Mouse (Mus musculus): ENCODE measurements around the gene Pycr1. TPM values are rescaled to one million over a fixed set of nuclear protein-coding genes. Genes with fewer than 3 reads are reported as not detected.

Pycr1 gene
- polyA plus RNA-seq, 2 experiments, result 4.0 to 4.8 TPM

- 83% methylated on average over 11 of the region's 11 CpGs for WGBS (ENCODE audit: insufficient replicate concordance)
- ATAC-seq (ENCODE audit: insufficient read depth) (no peak), DNase-seq (ENCODE audit: low read depth in 3 of 3, low spot score in 3 of 3) (no peak)
- Histone ChIP-seq H3K27ac (peak overlapping the region; percentile 44; the same call in 1 of the 2 replicates), H3K4me1 (replicated peaks; ENCODE audit: control insufficient read depth in 2 of 2, insufficient read depth in 2 of 2, low read length in 1 of 2) (peaks cover 39 to 50% of the 10 kb centered on the region in 2 experiments), H3K4me3 (ENCODE audit: insufficient read depth in 1 of 2, low read depth in 2 of 2, low read length in 2 of 2) (no peak overlapping the region), H3K9ac (replicated peaks) (no peak overlapping the region), H3K9me3 (ENCODE audit: control insufficient read depth, low read length) (no peaks in the 10 kb centered on the region), H3K27me3 (ENCODE audit: control insufficient read depth, insufficient read depth, low read length) (no peaks in the 10 kb centered on the region), H3K4me2 (ENCODE audit: low read depth) (no peak overlapping the region; the same call in 1 of the 2 replicates), H3K36me3 (replicated peaks; ENCODE audit: control insufficient read depth, insufficient read depth, low read depth) (peaks cover 15% of the 10 kb centered on the region)
- TF ChIP-seq EP300 (IDR thresholded peaks at IDR 0.05; ENCODE audit: low read depth) (no peak), CTCF (IDR thresholded peaks at IDR 0.05; ENCODE audit: low read depth) (no peak)
These were observed 16.6 kb downstream of the Pycr1 start for GRCm38 (mm10) chr11:120626785-120627467.

GRCm38 (mm10) chr11:120625152-120625775, 18.3 kb downstream of the Pycr1 start, which contains the start of gene Sirt7:
TSS of gene Sirt7 (minus strand) at chr11:120625240.
- TF ChIP-seq CTCF (IDR thresholded peaks at IDR 0.05; ENCODE audit: low read depth), result 0 out of 2 replicates have a peak, but pooled peaks have one; percentile 11
- no peak for TF ChIP-seq EP300 (IDR thresholded peaks at IDR 0.05; ENCODE audit: low read depth)
- H3K36me3 ChIP-seq (replicated peaks; ENCODE audit: control insufficient read depth, insufficient read depth, low read depth), result peaks cover 32% of the 10 kb centered on the region
- H3K9me3 ChIP-seq (ENCODE audit: control insufficient read depth, low read length), result no peaks in the 10 kb centered on the region
- H3K27ac ChIP-seq, result peak within 1 kb of the TSS; percentile 69
- ATAC-seq (ENCODE audit: insufficient read depth), result no peak
- peak within 1 kb of the TSS; percentile 94 for H3K9ac ChIP-seq (replicated peaks)
- peak within 1 kb of the TSS; percentile 91 for H3K4me2 ChIP-seq (ENCODE audit: low read depth)
- 12% methylated on average over 5 of the region's 5 CpGs for WGBS (ENCODE audit: insufficient replicate concordance)
- no peak for DNase-seq (ENCODE audit: low read depth in 3 of 3, low spot score in 3 of 3)
- peak within 1 kb of the TSS; percentile 74 to 91 for H3K4me3 ChIP-seq (ENCODE audit: insufficient read depth in 1 of 2, low read depth in 2 of 2, low read length in 2 of 2)
- peaks cover 23 to 33% of the 10 kb centered on the region in 2 experiments for H3K4me1 ChIP-seq (replicated peaks; ENCODE audit: control insufficient read depth in 2 of 2, insufficient read depth in 2 of 2, low read length in 1 of 2)
- H3K27me3 ChIP-seq (ENCODE audit: control insufficient read depth, insufficient read depth, low read length), result no peaks in the 10 kb centered on the region

- ATAC-seq (ENCODE audit: insufficient read depth) (peak; percentile 72), DNase-seq (ENCODE audit: low read depth in 3 of 3, low spot score in 3 of 3) (peak in 2 of 3 experiments; percentile 66 to 69)
- H3K36me3 ChIP-seq (replicated peaks; ENCODE audit: control insufficient read depth, insufficient read depth, low read depth), result peaks cover 37% of the 10 kb centered on the region
- WGBS (ENCODE audit: insufficient replicate concordance), result under 1% methylated on average over 53 of the region's 53 CpGs
- no peak for TF ChIP-seq CTCF (IDR thresholded peaks at IDR 0.05; ENCODE audit: low read depth)
- TF ChIP-seq EP300 (IDR thresholded peaks at IDR 0.05; ENCODE audit: low read depth), result no peak
- H3K4me1 ChIP-seq (replicated peaks; ENCODE audit: control insufficient read depth in 2 of 2, insufficient read depth in 2 of 2, low read length in 1 of 2), result peaks cover 19 to 29% of the 10 kb centered on the region in 2 experiments
- H3K9me3 ChIP-seq (ENCODE audit: control insufficient read depth, low read length), result no peaks in the 10 kb centered on the region
- H3K27ac ChIP-seq, result peak overlapping the region; percentile 69
- peak overlapping the region; percentile 94 for H3K9ac ChIP-seq (replicated peaks)
- no peaks in the 10 kb centered on the region for H3K27me3 ChIP-seq (ENCODE audit: control insufficient read depth, insufficient read depth, low read length)
- H3K4me3 ChIP-seq (ENCODE audit: insufficient read depth in 1 of 2, low read depth in 2 of 2, low read length in 2 of 2), result peak overlapping the region; percentile 74 to 91
- peak overlapping the region; percentile 91 for H3K4me2 ChIP-seq (ENCODE audit: low read depth)
These were observed 18.9 kb downstream of the Pycr1 start for GRCm38 (mm10) chr11:120624680-120625111.

- 11% methylated on average over 30 of the region's 30 CpGs for WGBS (ENCODE audit: insufficient replicate concordance)
- TF ChIP-seq CTCF (IDR thresholded peaks at IDR 0.05; ENCODE audit: low read depth), result peak; percentile 91
- TF ChIP-seq EP300 (IDR thresholded peaks at IDR 0.05; ENCODE audit: low read depth), result no peak
These were observed 19.4 kb downstream of the Pycr1 start for GRCm38 (mm10) chr11:120623961-120624679.

More at GRCm38 (mm10) chr11:120623961-120624679, 19.4 kb downstream of the Pycr1 start:
- Histone ChIP-seq H3K4me1 (replicated peaks; ENCODE audit: control insufficient read depth in 2 of 2, insufficient read depth in 2 of 2, low read length in 1 of 2) (peaks cover 15 to 26% of the 10 kb centered on the region in 2 experiments), H3K27ac (peak overlapping the region; percentile 69), H3K36me3 (replicated peaks; ENCODE audit: control insufficient read depth, insufficient read depth, low read depth) (peaks cover 38% of the 10 kb centered on the region), H3K4me3 (ENCODE audit: insufficient read depth in 1 of 2, low read depth in 2 of 2, low read length in 2 of 2) (peak overlapping the region; percentile 74 to 91), H3K4me2 (ENCODE audit: low read depth) (peak overlapping the region; percentile 91), H3K9me3 (ENCODE audit: control insufficient read depth, low read length) (no peaks in the 10 kb centered on the region), H3K9ac (replicated peaks) (peak overlapping the region; percentile 94), H3K27me3 (ENCODE audit: control insufficient read depth, insufficient read depth, low read length) (no peaks in the 10 kb centered on the region)
- peak; percentile 80 for ATAC-seq (ENCODE audit: insufficient read depth)
- DNase-seq (ENCODE audit: low read depth in 3 of 3, low spot score in 3 of 3), result no peak
